Mouse (Mus musculus): ENCODE data around the gene Snapin.

The Snapin gene

GRCm38 (mm10) chr3:90505216-90505615 lies 14.4 kb upstream of the Snapin start:
- ATAC-seq (ENCODE audit: low TSS enrichment) = no peak

- ATAC-seq (ENCODE audit: low TSS enrichment) = no peak
Measured at GRCm38 (mm10) chr3:90503444-90503843, 12.6 kb upstream of the Snapin start.

DNA sequence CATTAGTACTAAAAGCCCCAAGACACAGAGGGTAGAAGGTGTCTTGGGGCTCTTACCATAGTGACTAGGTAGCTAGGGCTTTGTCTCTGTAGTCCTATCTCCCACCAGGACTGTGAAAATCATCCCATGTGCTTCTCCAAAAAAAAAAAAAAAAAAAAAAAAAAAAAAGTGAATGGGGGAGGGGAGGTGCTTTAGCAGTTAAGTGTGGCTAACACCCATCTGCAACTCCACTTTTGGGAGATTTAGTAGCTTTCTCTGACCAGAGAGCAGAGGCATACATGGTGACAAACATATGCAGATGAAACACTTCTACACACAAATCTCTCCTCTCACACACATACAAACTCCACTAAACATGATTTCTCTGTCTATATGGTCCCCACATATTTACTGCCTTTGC lies 6.8 kb upstream of the Snapin start:
- ATAC-seq (ENCODE audit: low TSS enrichment) = no peak

DNA sequence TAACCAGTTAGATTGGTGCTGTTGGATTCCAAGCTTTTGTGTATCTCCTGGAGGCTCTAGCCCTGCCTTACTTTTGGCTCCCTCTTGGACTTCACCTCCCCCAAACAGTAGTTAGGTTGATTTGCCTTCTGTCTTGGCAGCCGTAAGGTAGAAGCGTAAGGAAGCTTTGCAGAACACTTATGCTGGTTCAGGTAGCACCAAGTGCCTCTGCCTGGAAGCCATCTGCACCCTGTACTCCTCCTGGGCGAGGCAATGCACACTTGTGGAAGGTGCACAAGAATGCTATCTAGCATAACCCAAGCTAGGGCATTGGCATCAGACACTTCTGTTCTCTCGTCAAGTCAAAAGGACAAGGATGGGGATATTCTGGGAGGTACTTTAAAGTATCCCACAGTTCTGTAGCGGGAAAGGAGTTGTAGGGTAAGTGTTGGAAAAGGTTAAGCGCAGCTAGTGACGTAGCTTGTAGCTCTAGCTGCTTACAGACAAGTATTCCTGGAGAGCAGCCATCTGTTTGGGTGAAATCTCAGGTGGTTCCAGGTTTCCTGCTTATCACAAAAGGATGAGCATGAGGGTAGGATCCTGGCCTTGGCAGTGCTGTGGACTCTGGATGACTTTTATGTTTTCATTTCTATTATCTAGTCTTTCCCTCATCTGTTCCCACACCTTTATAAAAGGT lies 5.2 kb upstream of the Snapin start:
- ATAC-seq (ENCODE audit: low TSS enrichment) = peak; percentile 20; the same call in 1 of the 2 replicates

- ATAC-seq (ENCODE audit: low TSS enrichment) = no peak
Measured at GRCm38 (mm10) chr3:90493831-90494540, 3.2 kb upstream of the Snapin start.

- no peak for ATAC-seq (ENCODE audit: low TSS enrichment)
Measured at GRCm38 (mm10) chr3:90491350-90491749, 517 bp upstream of the Snapin start.

DNA sequence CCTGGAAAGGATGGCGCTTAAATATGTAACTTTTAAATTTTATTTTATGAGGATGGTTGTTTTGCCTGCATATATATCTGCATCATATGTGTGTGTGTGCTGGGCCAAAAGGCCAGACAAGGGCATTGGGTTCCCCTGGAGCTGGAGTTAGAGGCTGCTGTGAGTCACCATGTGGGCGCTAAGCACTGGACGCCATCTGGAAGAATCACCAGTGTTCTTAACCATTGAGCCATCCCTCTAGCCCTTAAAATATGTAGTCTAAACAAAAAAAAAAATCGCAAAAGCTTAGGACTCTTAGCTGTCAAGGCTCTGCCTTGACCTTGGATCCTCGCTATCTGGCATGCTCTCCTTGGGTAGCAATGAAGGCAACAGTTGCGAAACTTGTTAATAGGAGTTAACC lies 2.3 kb downstream of the Snapin start:
- ATAC-seq (ENCODE audit: low TSS enrichment) = no peak

DNA sequence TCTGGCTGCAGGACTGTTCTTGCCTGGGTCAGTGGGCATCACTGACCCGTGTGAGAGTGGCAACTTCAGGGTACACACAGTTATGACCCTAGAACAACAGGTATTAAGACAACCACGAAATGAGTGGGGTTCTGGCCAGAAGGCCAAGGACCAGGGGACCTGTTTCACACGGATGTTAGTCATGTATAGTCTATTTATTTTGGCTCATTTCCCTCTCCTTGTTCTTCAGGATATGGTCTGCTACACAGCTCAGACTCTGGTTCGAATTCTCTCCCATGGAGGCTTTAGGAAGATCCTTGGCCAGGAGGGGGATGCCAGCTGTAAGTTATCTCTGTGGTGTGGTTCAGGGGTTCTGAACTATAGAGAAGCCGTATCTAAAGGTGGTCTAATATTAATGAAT lies 3.8 kb downstream of the Snapin start:
- no peak for ATAC-seq (ENCODE audit: low TSS enrichment)

DNA sequence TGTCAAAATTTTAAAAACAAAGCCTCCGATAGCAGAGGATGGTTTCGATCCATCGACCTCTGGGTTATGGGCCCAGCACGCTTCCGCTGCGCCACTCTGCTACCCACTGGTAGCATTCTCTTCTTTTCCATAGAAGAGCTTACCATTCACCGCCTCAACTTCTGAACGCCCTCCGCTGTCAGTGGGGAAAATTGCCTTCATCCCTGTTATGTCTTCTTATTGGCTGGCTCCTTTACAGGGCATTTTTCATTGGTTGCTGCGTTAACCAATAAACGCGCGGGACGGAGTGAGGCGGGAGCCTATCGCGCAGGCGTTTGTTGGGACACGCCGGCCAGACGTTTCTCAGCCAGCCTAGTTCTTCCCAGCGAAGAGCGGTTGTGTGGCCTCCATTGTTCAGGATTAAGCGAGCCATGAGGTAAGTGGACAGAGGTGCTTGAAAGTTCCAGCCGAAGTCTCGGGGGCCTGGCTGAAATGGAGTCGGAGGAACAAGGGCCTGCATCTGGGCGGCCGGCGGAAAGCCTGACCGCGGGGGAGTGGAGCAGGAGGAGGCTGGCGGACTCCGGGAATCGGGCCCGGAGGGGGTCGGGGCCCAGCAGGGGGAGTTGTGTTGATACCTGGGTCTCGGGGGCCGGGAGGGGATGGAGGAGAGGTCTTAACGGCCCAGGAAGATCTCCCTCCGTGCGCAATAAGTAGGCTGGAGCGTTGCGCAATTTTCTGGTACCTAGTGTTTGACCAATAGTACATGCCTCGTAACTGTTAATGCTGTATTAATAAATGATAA lies 14.8 kb downstream of the Snapin start, which contains the start of gene Ilf2:
Ilf2 (plus strand) TSS at position 296 of the 781 bp plus-strand sequence.
- ATAC-seq (ENCODE audit: low TSS enrichment) = peak; percentile 99

- 0 out of 2 replicates have a peak, but pooled peaks have one; percentile 1 for ATAC-seq (ENCODE audit: low TSS enrichment)
Measured at GRCm38 (mm10) chr3:90475151-90475830, 15.5 kb downstream of the Snapin start.

DNA sequence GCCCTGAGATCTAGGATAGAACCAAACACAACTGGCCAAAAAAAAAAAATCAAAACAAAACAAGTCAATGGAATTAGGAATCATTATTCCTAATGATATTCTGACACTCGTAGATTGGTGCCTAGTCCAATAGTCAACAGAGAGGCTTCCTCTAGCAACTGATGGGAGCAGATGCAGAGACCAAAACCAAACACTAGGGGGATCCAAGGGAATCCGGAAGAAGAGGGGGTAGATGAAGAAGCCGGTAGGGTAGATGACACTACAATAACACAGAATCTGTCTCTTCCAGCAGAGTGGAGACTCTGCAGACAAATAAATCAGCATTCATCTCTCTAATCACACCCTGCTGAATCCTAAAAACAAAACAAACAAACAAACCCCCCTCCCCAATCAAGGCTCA lies 18.6 kb downstream of the Snapin start:
- ATAC-seq (ENCODE audit: low TSS enrichment) = peak; percentile 30; the same call in 1 of the 2 replicates

- ATAC-seq (ENCODE audit: low TSS enrichment) = no peak
Measured at GRCm38 (mm10) chr3:90467618-90468300, 23.1 kb downstream of the Snapin start.

DNA sequence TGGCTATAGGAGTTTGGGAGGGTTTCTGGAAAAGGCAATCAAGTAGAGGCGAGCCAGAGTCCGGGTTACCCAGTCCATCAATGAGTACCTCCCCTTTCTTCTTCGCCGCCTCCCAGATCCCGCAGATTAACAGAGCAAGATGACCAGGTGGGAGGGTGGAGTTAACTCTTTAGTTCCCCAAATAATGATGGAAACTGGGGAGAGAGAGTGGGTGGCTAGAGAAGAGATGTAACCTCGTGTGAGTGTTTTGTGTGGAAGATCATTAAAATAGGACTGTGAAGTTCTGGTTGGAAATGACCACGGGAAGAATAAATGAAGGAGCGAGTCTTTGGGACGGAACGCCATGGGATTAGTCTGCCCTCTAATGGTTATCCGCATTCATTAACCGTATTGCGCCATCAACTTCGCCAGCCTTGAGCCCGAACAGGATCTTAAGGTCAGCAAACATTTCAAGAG lies 24.5 kb downstream of the Snapin start:
- ATAC-seq (ENCODE audit: low TSS enrichment) = peak; percentile 80

- ATAC-seq (ENCODE audit: low TSS enrichment) = no peak
Measured at GRCm38 (mm10) chr3:90465686-90466310, 25.0 kb downstream of the Snapin start, which contains the start of gene Npr1. Gene Npr1, minus strand, starts transcription at chr3:90465866.

- ATAC-seq (ENCODE audit: low TSS enrichment) = no peak
Measured at GRCm38 (mm10) chr3:90465081-90465685, 25.6 kb downstream of the Snapin start.

- ATAC-seq (ENCODE audit: low TSS enrichment) = no peak
Measured at GRCm38 (mm10) chr3:90464552-90465080, 26.2 kb downstream of the Snapin start.

- ATAC-seq (ENCODE audit: low TSS enrichment) = no peak
Measured at GRCm38 (mm10) chr3:90462579-90462978, 28.3 kb downstream of the Snapin start.

GRCm38 (mm10) chr3:90461935-90462334 lies 28.9 kb downstream of the Snapin start:
- no peak for ATAC-seq (ENCODE audit: low TSS enrichment)

DNA sequence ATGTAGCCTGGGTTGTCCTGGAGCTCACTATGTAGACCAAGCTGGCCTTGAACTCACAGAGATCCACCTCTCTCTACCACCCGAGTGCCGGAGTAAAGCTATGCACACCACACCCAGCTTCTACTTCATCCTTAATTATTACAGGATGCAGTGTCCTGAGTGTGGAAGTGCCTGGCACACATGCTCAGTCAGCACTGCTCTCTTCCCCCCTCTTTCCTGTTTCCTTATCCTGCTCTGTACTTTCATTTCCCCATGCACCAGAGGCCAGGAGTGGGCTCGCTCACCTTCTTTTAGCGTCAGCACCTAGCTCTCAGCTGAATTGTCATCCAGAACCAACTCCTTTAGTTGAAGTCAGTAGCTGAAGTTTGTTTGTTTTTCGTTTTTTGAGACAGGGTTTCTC lies 30.5 kb downstream of the Snapin start:
- ATAC-seq (ENCODE audit: low TSS enrichment) = no peak

DNA sequence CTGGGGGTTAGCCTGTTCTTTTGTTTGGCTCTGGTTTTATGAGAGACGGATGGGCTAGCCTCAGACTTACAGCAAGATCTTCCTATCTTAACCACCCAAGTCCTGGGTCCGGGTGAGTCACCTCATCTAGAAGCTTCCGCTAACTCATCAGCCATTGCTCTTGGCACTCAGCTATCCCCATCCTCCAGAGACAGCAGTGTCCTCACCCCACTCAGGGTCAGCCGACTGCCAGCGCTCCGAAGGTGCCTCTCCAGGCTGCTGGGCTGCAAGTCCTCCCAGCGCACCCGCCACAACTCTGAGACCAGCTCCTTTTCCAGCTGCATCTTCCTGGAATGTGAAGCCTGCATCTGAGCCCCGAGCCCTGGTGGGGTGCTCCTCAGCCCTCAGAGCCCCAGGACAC lies 31.1 kb downstream of the Snapin start:
- no peak for ATAC-seq (ENCODE audit: low TSS enrichment)
